Mouse (Mus musculus): ENCODE measurements at regions not wholly inside any gene's neighbourhood (a gene's known extent, or its start where the extent isn't known, plus 50 kb on each side); places are given as distances from the start of the nearest gene placed in this dataset.
"Not testable (repeated sequence)": the region's sequence is repeated elsewhere in the genome, so short reads cannot be mapped to it uniquely, and the experiment has no call there.

DNA sequence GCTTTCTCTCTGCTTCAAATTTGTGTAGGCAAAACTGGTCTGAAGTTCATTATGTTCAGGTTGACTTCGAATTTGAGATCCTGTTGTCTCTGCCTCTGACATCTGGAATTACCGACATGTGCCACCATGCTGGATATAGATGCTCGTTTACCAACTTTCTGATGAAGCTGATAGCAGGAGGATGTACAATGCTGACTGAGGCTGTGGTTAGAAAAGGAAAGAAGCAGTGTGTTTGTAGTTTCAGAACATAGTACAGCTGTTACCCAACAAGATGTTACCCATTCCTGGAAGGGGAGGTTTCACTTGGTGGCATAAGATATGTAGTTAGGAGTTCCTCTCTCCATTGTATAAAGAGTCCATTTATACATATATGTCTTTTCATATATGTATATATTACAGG, 730.5 kb downstream of the Dad1 start:
- not testable (repeated sequence) for TF ChIP-seq CTCF (IDR thresholded peaks at IDR 0.05; ENCODE audit: borderline replicate concordance, insufficient read depth, low read length); POLR2A (IDR thresholded peaks at IDR 0.05; ENCODE audit: low read depth, low read length)
